Mouse (Mus musculus) thymus, postnatal 10 days (tissue): ENCODE measurements around the gene Gm20219.
A peak's percentile ranks its signal among the peaks of the same experiment; 100 is the strongest.

Source experiments
- DNase-seq, 2 experiments: peaks; one replicate each; pipeline ENCODE4 v3.0.0; 2021; ENCODE audit warnings: low spot score in 2 of 2

The Gm20219 gene

DNA sequence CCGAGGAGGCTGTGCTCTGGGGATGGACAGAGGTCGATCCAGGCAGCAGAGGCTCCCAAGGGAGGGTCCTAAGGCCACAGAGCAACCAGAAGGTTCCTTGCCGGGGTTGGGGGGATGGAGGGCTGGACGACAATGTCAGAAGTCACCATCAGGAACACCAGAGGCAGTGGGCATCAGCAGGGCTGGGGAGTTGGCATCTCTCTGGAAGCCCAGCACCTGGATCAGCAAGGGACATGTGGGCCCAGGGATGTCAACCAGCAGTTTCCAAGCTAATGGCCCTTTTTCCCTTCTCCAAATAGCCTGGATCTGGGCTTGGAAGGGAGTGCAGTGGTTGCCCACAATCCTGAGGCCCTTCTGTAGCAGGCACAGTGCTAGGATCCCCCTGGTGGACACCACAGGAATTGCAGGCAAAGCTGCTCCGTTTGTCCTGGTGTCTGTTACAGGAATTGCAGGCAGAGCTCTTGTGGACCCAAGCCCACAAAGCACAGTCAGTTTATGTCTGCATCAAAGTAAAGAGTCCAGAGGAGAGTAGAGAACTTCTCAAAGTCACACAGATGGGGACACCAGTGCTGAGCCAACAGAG, 1.3 kb downstream of the Gm20219 start:
- DNase-seq = peak; percentile 47 to 81

DNA sequence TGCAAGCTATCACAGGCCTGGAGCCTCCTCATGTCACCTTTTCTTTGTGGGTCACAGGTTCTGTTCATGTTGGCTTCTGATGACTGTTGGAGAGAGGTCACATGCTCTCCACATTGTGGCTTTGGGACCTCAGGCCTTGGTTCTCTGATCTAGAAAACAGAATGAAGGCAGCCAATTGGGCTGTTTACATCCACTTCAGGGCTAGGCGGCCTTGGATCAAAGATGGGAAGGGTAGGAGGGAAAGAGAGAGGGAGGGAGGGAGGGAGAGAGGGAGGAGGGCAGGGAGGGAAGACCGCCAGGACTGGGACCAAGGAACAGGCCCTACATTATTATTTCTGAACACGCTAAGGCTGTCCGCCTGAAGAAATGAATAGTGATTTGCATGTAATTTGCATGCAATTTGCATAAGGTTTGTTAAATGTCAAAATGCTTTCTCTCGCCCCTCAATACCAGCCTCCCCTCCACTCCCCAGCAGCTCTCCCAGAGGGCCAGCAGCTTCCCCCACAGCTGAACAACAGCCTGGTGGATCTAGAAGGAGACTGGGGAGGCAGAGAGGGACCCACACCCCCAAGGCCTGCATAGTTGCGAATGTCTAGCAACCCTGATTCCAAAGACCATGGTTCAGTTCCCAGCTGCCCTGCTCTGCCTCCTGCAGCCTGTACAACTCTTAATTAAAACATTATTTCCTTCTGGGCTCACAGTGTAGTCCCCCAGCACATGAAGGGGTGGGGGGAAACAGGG, 2.2 kb downstream of the Gm20219 start:
- DNase-seq = no peak

DNA sequence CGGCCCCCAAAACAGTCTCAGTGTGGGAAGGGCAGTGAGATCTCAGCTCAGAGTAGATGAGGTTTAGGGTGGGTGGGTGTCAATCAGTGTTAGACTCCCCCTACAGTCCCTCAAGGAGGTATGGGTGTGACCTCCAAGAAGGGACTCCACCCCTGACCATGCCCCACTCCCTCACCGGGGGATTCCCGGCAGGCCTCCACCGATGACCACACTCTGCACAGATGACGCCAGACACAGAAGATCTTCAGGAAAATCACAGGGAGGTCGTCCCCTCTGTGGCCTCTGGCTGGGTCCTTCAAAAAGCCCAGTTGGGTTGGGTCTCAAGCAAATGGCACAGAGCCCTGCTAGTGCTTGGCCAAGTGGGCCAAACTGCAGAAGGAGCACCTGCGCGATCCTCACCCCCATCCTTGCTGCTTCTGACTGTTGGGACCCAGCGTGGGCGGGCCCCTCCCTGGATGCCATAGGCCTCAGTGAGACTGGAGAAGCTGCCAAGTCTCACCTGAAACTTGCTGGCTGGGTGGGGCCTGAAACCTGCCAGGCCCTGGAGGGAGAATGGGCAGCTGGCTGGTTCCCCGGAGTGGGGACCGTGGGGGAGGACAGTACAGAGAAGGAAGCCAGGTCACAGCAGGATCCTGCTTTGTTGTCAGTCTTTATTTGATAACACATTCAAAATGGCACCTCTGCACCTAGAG, 3.3 kb downstream of the Gm20219 start:
- no peak for DNase-seq

DNA sequence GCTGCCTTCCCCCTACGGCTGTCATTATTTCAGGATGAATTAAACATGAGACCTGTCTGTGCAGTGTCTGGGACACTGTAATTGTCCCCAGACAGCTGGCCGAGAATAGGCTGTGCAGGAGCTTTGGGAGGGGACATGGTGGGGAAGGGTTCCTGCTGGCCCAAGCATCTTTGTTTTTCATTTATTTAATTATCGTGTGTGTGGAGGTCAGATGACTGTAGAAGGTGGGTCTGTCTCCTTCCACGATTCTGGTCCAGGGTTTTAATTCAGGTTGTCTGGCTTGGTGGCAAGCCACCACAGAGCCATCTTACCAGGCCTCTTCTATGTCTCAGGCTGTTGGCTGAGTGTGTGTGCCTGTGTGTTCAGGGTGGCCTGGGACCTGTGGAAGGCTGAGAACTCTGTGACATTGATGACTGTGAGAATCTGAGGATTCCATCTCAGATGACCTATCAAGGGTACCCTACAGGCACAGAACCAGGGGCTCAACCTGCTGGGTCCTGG, 5.5 kb downstream of the Gm20219 start:
- no peak for DNase-seq

DNA sequence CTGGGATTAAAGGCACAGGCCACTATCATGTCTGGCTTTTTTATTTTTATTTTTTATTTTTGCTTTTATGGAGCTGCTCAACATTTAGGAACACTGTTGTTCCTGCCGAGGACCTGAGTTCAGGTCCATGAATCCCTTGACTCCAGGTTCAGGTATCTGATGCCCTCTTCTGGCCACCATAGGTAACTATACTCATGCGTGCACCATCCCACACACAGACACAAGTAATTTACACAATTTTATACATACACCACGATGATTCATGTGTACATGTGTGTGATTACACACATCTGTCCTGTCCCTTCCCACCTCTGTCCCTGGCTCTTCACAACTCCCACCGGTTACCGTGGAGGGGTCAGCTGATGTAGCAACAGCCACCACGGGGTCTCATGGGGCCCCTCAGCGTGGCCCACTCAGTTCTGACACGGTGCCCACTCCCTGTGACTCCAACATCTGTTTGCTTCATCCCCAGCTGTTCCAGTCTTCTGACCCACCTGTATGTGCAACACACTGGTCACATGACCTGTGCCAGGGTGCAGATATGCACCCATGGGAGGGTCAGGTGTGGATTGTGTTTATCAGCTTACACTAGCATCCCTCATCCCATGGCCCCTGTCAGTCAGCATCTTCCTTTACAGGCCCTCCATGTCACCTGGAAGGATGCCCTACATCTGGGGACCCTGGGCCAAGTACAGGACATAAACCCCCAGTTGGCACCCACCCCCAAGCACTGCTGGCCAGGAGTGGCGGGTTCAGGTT, 6.2 kb downstream of the Gm20219 start:
- no peak for DNase-seq

DNA sequence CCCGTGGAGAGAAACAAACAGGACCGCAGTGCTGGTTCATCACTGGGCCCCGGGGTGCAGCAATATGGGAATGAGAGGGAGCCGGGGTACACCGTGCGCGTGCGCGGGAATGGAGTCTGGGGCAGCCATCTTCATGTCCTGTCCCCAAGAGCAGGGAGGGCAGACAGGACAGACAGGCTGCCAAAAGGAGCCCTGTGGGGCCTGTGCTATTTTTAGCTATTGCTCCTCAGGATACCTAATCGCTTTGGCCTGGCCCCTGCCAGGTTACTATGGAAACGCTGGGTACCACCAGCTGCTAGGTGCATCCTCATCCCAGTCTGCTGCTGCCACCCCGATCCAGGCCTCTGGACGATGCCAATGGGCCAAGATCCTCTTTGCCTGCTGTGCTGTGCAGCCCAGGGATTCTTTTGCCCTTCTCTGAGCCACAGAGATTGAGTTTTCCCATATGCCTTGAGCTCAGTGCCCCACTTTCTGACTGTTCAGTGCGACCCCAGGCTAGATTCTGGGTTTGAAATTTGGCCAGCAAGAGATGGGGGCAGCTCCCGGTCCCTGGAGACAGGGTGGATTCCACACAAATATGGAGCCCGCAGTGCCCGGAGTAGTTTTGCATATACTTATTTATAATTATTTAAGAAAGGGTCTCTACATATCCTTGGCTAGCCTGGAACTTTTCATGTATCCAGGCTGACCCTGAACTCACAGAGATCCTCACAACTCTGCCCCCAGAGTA, 6.9 kb downstream of the Gm20219 start:
- no peak for DNase-seq

DNA sequence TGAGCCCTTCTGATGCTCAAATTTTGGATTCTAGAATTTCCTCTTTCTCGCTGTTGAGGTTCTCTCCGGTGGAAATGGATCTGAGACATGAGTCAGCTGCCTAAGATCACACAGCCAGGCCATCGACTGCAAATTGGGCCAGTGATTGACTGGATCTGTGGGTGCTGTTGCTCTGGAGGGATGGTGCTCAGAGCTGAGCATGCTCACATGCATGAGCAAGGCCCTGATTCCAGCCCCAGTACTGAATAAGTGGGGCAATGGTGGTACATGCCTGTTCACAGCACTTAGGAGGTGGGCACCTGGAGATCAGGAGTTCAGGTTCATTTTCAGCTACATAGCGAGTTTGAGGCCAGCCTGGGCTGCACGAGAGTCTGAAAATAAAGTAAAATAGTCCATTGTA, 7.6 kb downstream of the Gm20219 start:
- DNase-seq = no peak

DNA sequence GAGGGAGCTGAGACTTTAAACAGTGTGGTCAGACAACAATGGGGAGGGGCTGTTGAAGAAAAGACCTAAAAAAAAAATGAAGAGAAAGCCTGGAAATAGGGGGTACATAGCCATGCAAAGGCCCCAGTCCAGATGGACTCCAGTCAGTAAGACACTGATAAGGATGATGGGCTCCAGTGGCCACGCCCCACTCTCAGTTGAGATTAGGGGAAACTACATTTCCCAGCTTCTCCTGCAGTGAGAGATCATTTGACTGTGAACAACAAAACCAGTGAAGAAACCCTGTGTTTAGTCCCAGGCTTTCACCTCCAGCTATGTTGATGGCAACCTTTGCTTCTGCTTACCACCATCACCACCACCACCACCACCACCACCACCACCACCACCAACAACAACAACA, 8.2 kb downstream of the Gm20219 start:
- DNase-seq = no peak

DNA sequence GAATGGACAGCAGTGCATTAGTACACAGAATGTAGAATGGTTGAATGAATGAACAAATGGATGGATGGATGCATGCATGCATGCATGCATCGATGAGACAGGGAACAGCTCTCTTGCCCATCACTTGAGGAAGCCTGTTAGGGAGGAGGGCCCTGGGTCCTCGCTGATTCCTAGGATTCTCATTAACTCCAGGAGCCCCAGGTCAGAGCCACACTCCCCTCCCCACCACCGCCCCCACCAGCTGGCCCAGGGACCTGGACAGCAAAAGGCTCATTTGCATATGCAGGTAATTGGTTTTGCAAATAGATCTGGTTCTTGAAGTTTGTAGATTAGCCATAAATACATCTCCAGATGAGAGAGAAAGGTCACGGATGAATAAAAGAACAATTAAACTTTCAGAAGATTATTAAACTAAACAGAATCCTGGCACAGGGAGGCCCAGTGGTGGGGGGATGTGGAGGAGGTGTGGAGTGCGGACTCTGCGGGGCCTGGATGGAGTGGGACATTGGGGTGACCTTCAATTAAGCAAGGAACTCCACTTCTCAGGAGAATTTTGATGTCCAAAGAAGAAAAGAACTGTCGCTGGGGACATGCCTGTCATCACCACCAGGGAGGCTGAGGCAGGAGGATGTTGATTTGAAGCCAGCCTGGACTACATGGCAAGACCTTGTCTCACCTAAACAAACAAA, 9.3 kb downstream of the Gm20219 start:
- DNase-seq = no peak

DNA sequence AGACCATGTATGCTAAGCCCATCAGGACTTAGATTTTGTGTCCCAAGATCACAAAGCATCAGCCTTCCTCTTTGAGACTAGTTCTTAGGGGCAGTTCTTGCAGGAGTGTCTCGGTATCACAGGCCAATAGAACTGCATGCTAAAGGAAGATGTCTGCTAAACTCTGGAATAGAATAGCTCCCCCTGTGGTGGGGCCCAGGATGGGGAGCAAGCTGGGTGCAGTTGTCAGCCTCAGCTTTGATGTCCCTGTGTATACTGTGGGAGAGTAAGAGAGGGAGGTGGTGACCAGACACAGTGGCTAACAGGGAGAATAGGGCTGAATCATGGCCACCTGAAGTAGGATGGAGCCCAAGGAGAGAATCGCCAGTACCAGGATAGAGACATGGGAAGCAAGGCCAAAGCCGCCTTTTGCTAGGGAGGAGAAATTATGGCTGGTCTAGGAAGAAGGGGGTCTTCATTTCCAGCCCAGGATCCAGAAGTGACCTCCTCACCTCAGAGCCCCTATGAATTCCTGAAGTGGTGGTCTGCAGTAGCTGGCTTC, 10.4 kb downstream of the Gm20219 start:
- DNase-seq = no peak

DNA sequence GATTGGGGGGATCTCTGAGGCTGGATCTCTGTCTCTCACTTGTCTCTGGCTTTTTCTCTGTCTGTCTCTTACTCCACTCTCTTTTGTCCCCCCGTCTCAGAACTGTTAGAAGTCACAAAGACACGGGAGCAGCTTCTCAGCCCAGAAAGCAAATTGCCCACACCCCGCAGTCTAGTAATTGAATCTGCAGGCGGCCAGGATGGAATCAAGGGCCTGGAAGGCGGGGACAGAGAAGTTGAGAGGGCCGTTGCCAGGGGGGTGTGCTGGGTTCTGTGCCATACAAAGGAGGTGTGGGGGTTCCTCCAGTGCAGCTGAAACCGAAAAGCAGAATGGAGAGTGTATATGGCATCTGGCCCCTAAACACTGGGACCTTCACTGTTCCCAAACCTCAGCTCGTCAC, 11.5 kb downstream of the Gm20219 start:
- DNase-seq = no peak

DNA sequence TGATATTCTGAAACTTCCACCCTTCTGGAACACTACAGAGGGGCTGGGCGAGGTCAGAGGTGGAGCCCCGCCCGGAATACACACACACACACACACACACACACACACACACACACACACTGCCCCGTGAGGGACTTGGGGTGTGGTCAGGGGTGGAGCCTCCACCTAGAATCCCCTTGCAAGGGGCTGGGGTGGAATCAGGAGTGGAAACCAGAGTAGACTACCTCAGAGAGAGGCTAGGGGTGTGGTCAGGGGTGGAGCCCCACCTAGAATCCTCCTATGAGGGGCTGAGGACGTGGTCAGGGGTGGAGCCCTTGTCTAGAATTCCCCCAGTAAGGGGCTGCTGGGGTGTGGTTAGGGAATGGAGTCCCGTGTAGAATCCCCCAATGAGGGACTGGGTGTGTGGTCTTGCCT, 13.6 kb downstream of the Gm20219 start:
- no peak for DNase-seq

DNA sequence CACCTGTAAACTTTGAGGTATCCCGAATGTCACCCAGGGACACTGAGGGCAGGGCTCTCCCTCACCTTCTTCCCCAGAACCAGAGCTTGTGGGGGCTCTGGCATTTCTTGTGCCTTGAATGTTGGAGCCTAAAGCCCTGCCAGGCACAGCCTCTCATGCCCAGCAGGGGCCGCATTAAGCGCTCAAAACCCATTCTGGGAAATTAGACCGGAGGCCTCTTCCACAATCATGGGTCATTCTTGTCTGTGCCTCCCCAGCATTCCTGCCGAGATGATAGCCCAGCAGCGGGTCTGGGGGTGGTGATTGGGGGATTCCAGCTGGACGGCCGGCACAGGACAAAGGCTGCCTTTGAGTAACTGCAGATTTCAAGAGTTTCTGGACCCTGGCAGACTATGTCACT, 16.3 kb downstream of the Gm20219 start:
- no peak for DNase-seq

DNA sequence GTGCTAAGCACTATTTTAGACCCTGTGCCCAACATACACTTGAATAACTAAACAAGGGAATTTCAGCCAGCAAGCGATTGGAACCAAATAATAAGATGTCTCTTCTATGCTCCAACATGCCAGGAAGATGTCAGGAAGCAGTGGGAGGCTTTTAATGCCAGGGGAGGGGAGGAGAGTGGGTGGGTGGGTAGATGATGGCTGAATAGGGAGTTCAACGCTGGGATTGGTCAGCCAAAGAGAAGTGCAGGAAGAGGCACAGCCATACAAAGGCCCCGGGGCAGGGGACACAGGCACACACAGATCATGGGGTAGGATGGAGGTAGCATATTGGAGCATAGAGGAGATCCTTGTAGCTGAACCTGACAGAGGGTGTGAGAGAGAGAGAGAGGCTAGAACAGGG, 17.3 kb downstream of the Gm20219 start:
- DNase-seq = no peak

DNA sequence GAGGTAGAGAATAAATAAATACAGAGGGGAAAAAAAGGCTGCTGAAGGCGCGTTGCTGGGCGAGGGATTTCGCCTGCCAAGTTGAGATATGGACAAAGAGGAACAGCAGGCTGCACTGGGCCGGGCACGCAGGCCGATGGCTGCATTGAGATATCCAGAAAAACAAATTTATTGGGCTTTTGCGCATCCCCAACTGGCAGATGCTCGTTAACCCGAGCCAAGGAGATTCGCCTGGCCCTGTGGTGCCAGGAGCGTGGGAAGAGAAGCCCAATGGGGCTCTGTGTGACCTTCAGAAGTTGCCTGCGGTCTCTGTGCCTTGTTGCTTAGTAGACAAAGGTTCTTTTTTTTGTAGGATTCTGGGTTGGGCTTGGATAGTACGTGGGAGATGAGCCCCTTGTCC, 18.0 kb downstream of the Gm20219 start:
- DNase-seq = no peak

DNA sequence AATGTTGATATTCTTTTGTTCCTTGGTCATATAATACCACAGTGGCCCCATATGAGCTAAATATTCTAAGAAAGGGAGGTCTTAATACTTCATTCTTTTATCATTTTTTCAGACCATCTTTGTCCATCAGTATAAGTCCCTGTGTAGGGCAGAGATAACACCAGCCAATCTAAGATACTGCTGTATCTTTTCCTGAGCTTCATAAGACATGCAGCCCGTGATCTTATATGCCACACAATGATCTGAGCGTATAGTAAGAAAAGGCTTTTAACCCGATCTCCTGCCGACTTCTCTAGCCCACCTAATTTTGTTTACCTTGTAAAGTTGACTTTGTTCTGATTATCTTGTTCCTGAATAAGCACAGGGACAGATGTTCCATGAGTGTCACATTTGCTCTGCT, 29.2 kb downstream of the Gm20219 start:
- no peak for DNase-seq

DNA sequence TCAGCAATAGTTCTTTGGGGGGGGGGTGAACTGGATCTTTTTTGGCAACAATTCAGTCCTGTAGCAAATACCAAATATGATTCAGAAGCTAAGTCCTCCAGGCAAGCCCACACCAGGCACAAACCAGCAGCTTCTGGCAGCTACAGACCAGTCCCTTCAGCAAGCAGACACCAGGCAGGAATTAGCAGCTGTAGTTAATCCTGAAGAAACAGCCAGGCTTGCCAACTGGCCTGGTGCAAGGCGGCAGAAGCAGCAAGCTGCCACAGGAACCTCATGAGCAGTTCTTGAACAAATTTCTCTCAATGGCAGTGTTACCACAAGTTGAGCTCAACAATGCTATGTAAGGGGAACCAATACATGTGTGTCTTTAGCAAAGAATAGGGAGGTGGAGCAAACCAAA, 31.4 kb downstream of the Gm20219 start:
- no peak for DNase-seq

DNA sequence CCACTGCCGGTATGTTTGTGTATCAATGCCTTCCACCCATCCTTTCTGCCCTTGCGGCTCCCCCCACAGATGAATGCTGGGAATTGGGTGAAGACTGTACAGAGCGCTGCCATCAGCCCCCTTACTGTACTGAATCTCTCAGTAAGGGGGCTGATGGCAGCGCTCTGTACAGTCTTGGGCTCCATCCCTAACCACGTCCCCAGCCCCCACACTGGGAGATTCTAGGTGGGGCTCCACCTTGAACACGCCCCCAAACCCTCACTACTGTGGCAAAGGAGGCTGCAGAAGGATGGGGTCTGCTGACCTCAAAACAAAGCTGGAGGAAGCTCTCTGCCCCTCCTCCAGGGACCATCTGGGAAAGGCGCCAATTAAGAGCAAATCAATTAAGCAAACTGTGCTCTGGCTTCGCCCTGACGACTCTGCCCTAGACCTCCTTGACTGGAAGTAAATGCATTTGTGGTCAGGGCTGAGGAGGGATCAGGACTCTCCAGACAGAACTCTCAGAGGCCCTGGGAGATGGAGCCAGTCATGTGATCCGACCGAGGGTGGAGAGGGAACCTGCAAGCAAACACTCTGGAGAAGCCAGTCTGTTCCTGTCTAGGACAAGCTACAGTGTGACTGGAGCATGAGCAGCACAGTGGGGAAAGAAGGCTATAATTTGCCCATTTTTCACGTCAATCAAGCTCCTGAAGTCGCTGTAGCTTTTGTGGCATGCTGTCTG, 38.3 kb downstream of the Gm20219 start:
- DNase-seq = no peak

DNA sequence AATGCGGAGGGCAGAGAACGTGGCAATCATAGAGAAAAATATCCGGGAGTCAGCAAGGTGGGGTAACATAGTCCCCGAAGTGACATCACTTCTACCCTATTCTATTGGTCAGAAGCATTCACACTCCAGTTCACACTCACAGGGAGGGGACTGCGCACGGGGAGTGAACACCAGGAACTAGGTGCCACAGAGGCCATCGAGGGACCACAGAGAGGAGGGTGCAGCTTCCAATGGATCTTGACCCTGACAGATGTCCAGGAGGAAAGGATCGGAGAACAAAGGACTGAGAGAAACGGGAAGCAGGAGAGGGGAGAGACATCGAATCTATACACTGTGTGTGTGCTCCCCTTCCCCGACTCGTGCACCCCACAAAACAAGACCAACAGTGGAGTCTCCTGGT, 39.3 kb downstream of the Gm20219 start:
- DNase-seq = no peak

DNA sequence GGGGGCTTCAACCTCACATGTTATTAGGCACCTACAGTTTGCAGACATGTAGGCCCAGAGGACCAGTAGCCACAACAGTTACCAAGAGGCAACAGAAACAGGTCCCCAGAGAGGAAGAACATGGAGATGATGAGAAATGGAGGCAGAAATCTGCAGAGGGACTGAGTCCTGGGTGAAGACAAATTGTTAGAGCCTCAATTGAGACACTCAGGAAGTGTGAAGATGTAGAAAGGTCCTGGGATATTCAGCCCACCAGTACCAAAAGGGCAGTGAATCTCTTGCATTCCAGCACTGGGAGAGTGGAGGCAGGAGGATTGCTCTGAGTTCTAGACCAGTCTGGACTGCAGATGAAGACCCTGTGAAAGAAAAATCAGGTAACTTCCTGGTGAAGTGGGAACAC, 39.9 kb downstream of the Gm20219 start:
- DNase-seq = no peak
